Mouse (Mus musculus): ENCODE measurements around the gene Oser1. TPM values are rescaled to one million over a fixed set of nuclear protein-coding genes. Genes with fewer than 3 reads are reported as not detected.

Gene Oser1
- total and polyA plus RNA-seq, 3 experiments = 43.8 to 53.9 TPM; not detected in 1

- DNase-seq (ENCODE audit: low read depth, low spot score) = no peak
- no peaks in the 10 kb centered on the region for H3K79me2 ChIP-seq (ENCODE audit: control insufficient read depth, insufficient read depth, low read length, poor library complexity)
- no peak for TF ChIP-seq JUND (IDR thresholded peaks at IDR 0.05; ENCODE audit: low read depth, low read length)
- TF ChIP-seq ZKSCAN1 (IDR thresholded peaks at IDR 0.05; ENCODE audit: low read depth, low read length) = no peak
- TF ChIP-seq CHD2 (IDR thresholded peaks at IDR 0.05; ENCODE audit: low read length) = no peak
- TF ChIP-seq SMC3 (IDR thresholded peaks at IDR 0.05; ENCODE audit: low read depth, low read length) = no peak
- TF ChIP-seq BHLHE40 (IDR thresholded peaks at IDR 0.05; ENCODE audit: borderline replicate concordance, low read depth, low read length) = no peak
- TF ChIP-seq ZMIZ1 (IDR thresholded peaks at IDR 0.05; ENCODE audit: low read depth, low read length) = no peak
- no peak for TF ChIP-seq MEF2A (IDR thresholded peaks at IDR 0.05; ENCODE audit: extremely low read depth, insufficient replicate concordance, low read depth, low read length, poor library complexity, severe bottlenecking)
- TF ChIP-seq USF1 (IDR thresholded peaks at IDR 0.05; ENCODE audit: low read depth, low read length) = no peak
- TF ChIP-seq POLR2A (IDR thresholded peaks at IDR 0.05; ENCODE audit: control insufficient read depth in 1 of 2, insufficient read depth in 1 of 2, low read depth in 1 of 2, low read length in 2 of 2, poor library complexity in 1 of 2) = no peak
- no peak for TF ChIP-seq ZNF384 (IDR thresholded peaks at IDR 0.05; ENCODE audit: low read depth, low read length)
- H3K27ac ChIP-seq (ENCODE audit: control insufficient read depth, low read depth, low read length) = no peak overlapping the region
- H3K9ac ChIP-seq (ENCODE audit: control insufficient read depth, low read depth, low read length, poor library complexity, severe bottlenecking) = no peak overlapping the region
- no peaks in the 10 kb centered on the region for H3K9me3 ChIP-seq (replicated peaks; ENCODE audit: insufficient read depth, low read length)
- H3K36me3 ChIP-seq (ENCODE audit: control insufficient read depth in 1 of 2, insufficient read depth in 2 of 2, low read length in 2 of 2) = no peaks in the 10 kb centered on the region
- no peak overlapping the region for H3K4me3 ChIP-seq (ENCODE audit: control insufficient read depth in 1 of 2, insufficient read depth in 1 of 2, low read depth in 2 of 2, low read length in 2 of 2)
- no peaks in the 10 kb centered on the region for H3K4me1 ChIP-seq (ENCODE audit: control insufficient read depth in 1 of 2, insufficient read depth in 2 of 2, low read length in 2 of 2)
- H3K27me3 ChIP-seq (ENCODE audit: control insufficient read depth in 1 of 2, insufficient read depth in 2 of 2, low read length in 2 of 2) = peaks cover 0 to 1% of the 10 kb centered on the region in 2 experiments; a peak in 2 of 4 replicates
Observed at GRCm38 (mm10) chr2:163381246-163381645, 43.3 kb downstream of the Oser1 start.

GRCm38 (mm10) chr2:163379366-163379765, 45.1 kb downstream of the Oser1 start:
- H3K9ac ChIP-seq (ENCODE audit: control insufficient read depth, low read depth, low read length, poor library complexity, severe bottlenecking) = no peak overlapping the region
- H3K4me1 ChIP-seq (ENCODE audit: control insufficient read depth in 1 of 2, insufficient read depth in 2 of 2, low read length in 2 of 2) = no peaks in the 10 kb centered on the region
- DNase-seq (ENCODE audit: low read depth, low spot score) = no peak
- no peaks in the 10 kb centered on the region for H3K79me2 ChIP-seq (ENCODE audit: control insufficient read depth, insufficient read depth, low read length, poor library complexity)
- H3K9me3 ChIP-seq (replicated peaks; ENCODE audit: insufficient read depth, low read length) = no peaks in the 10 kb centered on the region
- H3K27me3 ChIP-seq (ENCODE audit: control insufficient read depth in 1 of 2, insufficient read depth in 2 of 2, low read length in 2 of 2) = peaks cover 0 to 1% of the 10 kb centered on the region in 2 experiments; a peak in 2 of 4 replicates
- H3K36me3 ChIP-seq (ENCODE audit: control insufficient read depth in 1 of 2, insufficient read depth in 2 of 2, low read length in 2 of 2) = no peaks in the 10 kb centered on the region
- TF ChIP-seq POLR2AphosphoS2 (IDR thresholded peaks at IDR 0.05; ENCODE audit: low read length) = no peak
- TF ChIP-seq E2F4 (IDR thresholded peaks at IDR 0.05; ENCODE audit: borderline replicate concordance, low read depth, low read length) = no peak
- no peak for TF ChIP-seq SMC3 (IDR thresholded peaks at IDR 0.05; ENCODE audit: low read depth, low read length)
- TF ChIP-seq RAD21 (IDR thresholded peaks at IDR 0.05; ENCODE audit: low read depth, low read length) = no peak
- no peak for TF ChIP-seq MEF2A (IDR thresholded peaks at IDR 0.05; ENCODE audit: extremely low read depth, insufficient replicate concordance, low read depth, low read length, poor library complexity, severe bottlenecking)
- no peak for TF ChIP-seq MAFK (IDR thresholded peaks at IDR 0.05; ENCODE audit: borderline replicate concordance, low read depth, low read length)
- TF ChIP-seq TAL1 (IDR thresholded peaks at IDR 0.05; ENCODE audit: low read length) = no peak
- no peak for TF ChIP-seq MXI1 (IDR thresholded peaks at IDR 0.05; ENCODE audit: low read depth, low read length)
- TF ChIP-seq CHD1 (IDR thresholded peaks at IDR 0.05; ENCODE audit: low read depth, low read length) = no peak
- TF ChIP-seq UBTF (IDR thresholded peaks at IDR 0.05; ENCODE audit: borderline replicate concordance, insufficient read depth, low read depth, low read length) = no peak
- no peak for TF ChIP-seq NRF1 (IDR thresholded peaks at IDR 0.05; ENCODE audit: insufficient read depth, low read depth, low read length, poor library complexity, severe bottlenecking)
- TF ChIP-seq HCFC1 (IDR thresholded peaks at IDR 0.05; ENCODE audit: low read depth, low read length) = no peak
- TF ChIP-seq POLR2AphosphoS5 (IDR thresholded peaks at IDR 0.05; ENCODE audit: borderline replicate concordance, low read depth, low read length) = no peak
- no peak for TF ChIP-seq ELF1 (IDR thresholded peaks at IDR 0.05; ENCODE audit: low read depth, low read length)
- TF ChIP-seq EP300 (IDR thresholded peaks at IDR 0.05; ENCODE audit: low read depth in 1 of 2, low read length in 2 of 2) = no peak
- TF ChIP-seq CTCF (IDR thresholded peaks at IDR 0.05 in 2 of 3, conservative IDR thresholded peaks at IDR 0.05 in 1 of 3; ENCODE audit: control insufficient read depth in 1 of 3, insufficient read depth in 1 of 3, low read depth in 2 of 3, low read length in 3 of 3, poor library complexity in 1 of 3, severe bottlenecking in 1 of 3) = no peak
- TF ChIP-seq CHD2 (IDR thresholded peaks at IDR 0.05; ENCODE audit: low read length) = no peak
- TF ChIP-seq JUND (IDR thresholded peaks at IDR 0.05; ENCODE audit: low read depth, low read length) = no peak
- no peak overlapping the region for H3K4me3 ChIP-seq (ENCODE audit: control insufficient read depth in 1 of 2, insufficient read depth in 1 of 2, low read depth in 2 of 2, low read length in 2 of 2)
- no peak overlapping the region for H3K27ac ChIP-seq (ENCODE audit: control insufficient read depth, low read depth, low read length)

All from MEL (cell line).